Mouse (Mus musculus) midbrain, postnatal 0 days (tissue): Measurements from ENCODE around the gene Grm4. TPM values are rescaled to one million over a fixed set of nuclear protein-coding genes. Genes with fewer than 3 reads are reported as not detected.

ENCODE experiments used
- ATAC-seq: fragments of 200-750 bp; cut with Nextera tagmentation; 2 replicates; pipeline ENCODE4 v1.8.0; 2017; ENCODE audit warnings: moderate number of reproducible peaks, mild to moderate bottlenecking, moderate TSS enrichment, moderate library complexity; ENCODE audit not compliant: low FRiP score
- DNase-seq: peaks from one replicate; pipeline ENCODE4 v3.0.0-alpha.2; 2015; ENCODE audit warnings: low spot score
- H3K27ac ChIP-seq: fragments of 300-500 bp; sonication (generic); 2 replicates; pipeline ENCODE4 v1.5.1; 2014; ENCODE audit warnings: low read depth, mild to moderate bottlenecking, low read length, mixed read lengths
- H3K27me3 ChIP-seq: fragments of 300-500 bp; sonication (generic); 2 replicates; pipeline ENCODE4 v1.6.1; 2014; ENCODE audit warnings: low read length, control low read depth, mixed read lengths; ENCODE audit not compliant: insufficient read depth
- H3K36me3 ChIP-seq: fragments of 300-500 bp; sonication (generic); 2 replicates; pipeline ENCODE4 v1.6.1; 2014; ENCODE audit warnings: low read length, control low read depth, mixed read lengths; ENCODE audit not compliant: insufficient read depth
- H3K4me1 ChIP-seq: fragments of 300-500 bp; sonication (generic); 2 replicates; pipeline ENCODE4 v1.6.1; 2014; ENCODE audit warnings: mild to moderate bottlenecking, control low read depth, antibody characterized with exemption, low read length, mixed read lengths; ENCODE audit not compliant: insufficient read depth
- H3K4me2 ChIP-seq: fragments of 300-500 bp; sonication (generic); 2 replicates; pipeline ENCODE4 v1.6.1; 2014; ENCODE audit warnings: low read depth, mild to moderate bottlenecking, low read length, mixed read lengths; ENCODE audit not compliant: poor library complexity, severe bottlenecking
- H3K4me3 ChIP-seq: fragments of 300-500 bp; sonication (generic); 2 replicates; pipeline ENCODE4 v1.5.1; 2014; ENCODE audit warnings: low read depth, mild to moderate bottlenecking, low read length, moderate library complexity
- H3K9ac ChIP-seq: fragments of 300-500 bp; sonication (generic); replicated peaks from 2 replicates; pipeline ENCODE4 v1.6.1; 2014; ENCODE audit warnings: mild to moderate bottlenecking, low read length, moderate library complexity, mixed read lengths; ENCODE audit not compliant: poor library complexity, severe bottlenecking
- H3K9me3 ChIP-seq: fragments of 300-500 bp; sonication (generic); 2 replicates; pipeline ENCODE4 v1.6.1; 2016; ENCODE audit warnings: low read length, control low read depth
- CTCF ChIP-seq: IDR thresholded peaks from 2 replicates; pipeline ENCODE4 v1.5.1; 2016; ENCODE audit warnings: antibody characterized with exemption, mild to moderate bottlenecking
- WGBS: fragments of 180-500 bp; shearing (Covaris S2); extraction: QIAGEN DNeasy Blood & Tissue Kit; methylation state at CpG from one replicate; pipeline ENCODE4 v1.1.7; 2014; 5-methylcytosine and 5-hydroxymethylcytosine counted together
- polyA plus RNA-seq: library from polyadenylated mRNA; unstranded; fragments of >200 nt; fragmentation: Nextera tagmentation; extraction: Ambion mirVana; gene quantifications from 2 replicates; pipeline ENCODE4 v1.2.1, GENCODE M21; 2015
- total RNA-seq: library from RNA; depleted of rRNA; stranded (reverse); fragments of >200 nt; gene quantifications from 2 replicates; pipeline ENCODE4 v1.2.3, GENCODE M21; 2014; rRNA removed

Grm4 gene
- total and polyA plus RNA-seq, 2 experiments from 2014 or later: 11.1 to 54.0 TPM

GRCm38 (mm10) chr17:27378977-27379376 is 142.2 kb downstream of the Grm4 start:
- Histone ChIP-seq H3K27ac (no peak overlapping the region), H3K36me3 (no peaks in the 10 kb centered on the region), H3K9me3 (peaks cover 7% of the 10 kb centered on the region; the same call in 1 of the 2 replicates), H3K9ac (no peak overlapping the region), H3K27me3 (no peaks in the 10 kb centered on the region), H3K4me3 (no peak overlapping the region), H3K4me2 (no peak overlapping the region), H3K4me1 (no peaks in the 10 kb centered on the region; the same call in 1 of the 2 replicates)
- 49% methylated on average over 3 of the region's 3 CpGs for WGBS
- TF ChIP-seq CTCF: no peak
- peak; percentile 37 for DNase-seq
- no peak for ATAC-seq

GRCm38 (mm10) chr17:27377151-27377550 is 144.1 kb downstream of the Grm4 start:
- WGBS: 100% methylated on average over 1 of the region's 1 CpGs
- no peak overlapping the region for H3K9ac ChIP-seq
- no peak overlapping the region for H3K4me3 ChIP-seq
- peaks cover 7% of the 10 kb centered on the region; the same call in 1 of the 2 replicates for H3K9me3 ChIP-seq
- no peak overlapping the region for H3K27ac ChIP-seq
- no peaks in the 10 kb centered on the region for H3K27me3 ChIP-seq
- no peaks in the 10 kb centered on the region; the same call in 1 of the 2 replicates for H3K4me1 ChIP-seq
- no peak for DNase-seq
- no peak for ATAC-seq
- H3K4me2 ChIP-seq: no peak overlapping the region
- H3K36me3 ChIP-seq: no peaks in the 10 kb centered on the region
- peak; percentile 44 for TF ChIP-seq CTCF

- H3K4me3 ChIP-seq: no peak overlapping the region
- no peaks in the 10 kb centered on the region; the same call in 1 of the 2 replicates for H3K4me1 ChIP-seq
- H3K4me2 ChIP-seq: no peak overlapping the region
- ATAC-seq (no peak), DNase-seq (no peak)
- WGBS: 88% methylated on average over 5 of the region's 5 CpGs
- H3K9me3 ChIP-seq: peaks cover 7% of the 10 kb centered on the region; the same call in 1 of the 2 replicates
- H3K27me3 ChIP-seq: no peaks in the 10 kb centered on the region
- no peak overlapping the region for H3K9ac ChIP-seq
- no peaks in the 10 kb centered on the region for H3K36me3 ChIP-seq
- H3K27ac ChIP-seq: no peak overlapping the region
- no peak for TF ChIP-seq CTCF
These were observed 145.7 kb downstream of the Grm4 start for GRCm38 (mm10) chr17:27375551-27375950.

Other genes starting within 250 kb of the Grm4 start
- 135 and 138 TPM in 2 replicates for gene Hmga1, start 35.1 kb upstream of the Grm4 start, total RNA-seq
- gene Hmga1, start 35.1 kb upstream of the Grm4 start, polyA plus RNA-seq: 144 and 154 TPM in 2 replicates
- 70.2 and 80.2 TPM in 2 replicates for gene AI413582, start 44.4 kb upstream of the Grm4 start, total RNA-seq
- gene AI413582, start 44.4 kb upstream of the Grm4 start, polyA plus RNA-seq: 88.8 and 113 TPM in 2 replicates
- gene Nudt3, start 102.1 kb upstream of the Grm4 start, total RNA-seq: 280 and 286 TPM in 2 replicates
- gene Nudt3, start 102.1 kb upstream of the Grm4 start, polyA plus RNA-seq: 203 and 211 TPM in 2 replicates
- gene RPS10-NUDT3, start 113.8 kb upstream of the Grm4 start, total RNA-seq: not detected in 2 replicates
- gene RPS10-NUDT3, start 113.8 kb upstream of the Grm4 start, polyA plus RNA-seq: not detected in 2 replicates
- 1,349 and 1,717 TPM in 2 replicates for gene Rps10, start 115.3 kb upstream of the Grm4 start, total RNA-seq
- gene Rps10, start 115.3 kb upstream of the Grm4 start, polyA plus RNA-seq: 447 and 461 TPM in 2 replicates
- 47.0 and 50.3 TPM in 2 replicates for gene Pacsin1, start 134.1 kb upstream of the Grm4 start, total RNA-seq
- gene Pacsin1, start 134.1 kb upstream of the Grm4 start, polyA plus RNA-seq: 85.2 and 87.6 TPM in 2 replicates
- 3.7 and 4.0 TPM in 2 replicates for gene Spdef, start 207.6 kb upstream of the Grm4 start, total RNA-seq
- gene Spdef, start 207.6 kb upstream of the Grm4 start, polyA plus RNA-seq: 3.9 and 4.7 TPM in 2 replicates